Mouse (Mus musculus) limb, embryonic 13.5 days (tissue): ENCODE data around the gene C77080. TPM values are rescaled to one million over a fixed set of nuclear protein-coding genes. Genes with fewer than 3 reads are reported as not detected.
A peak's percentile ranks its signal among the peaks of the same experiment; 100 is the strongest.

Source experiments
- ATAC-seq: fragments of 200-750 bp; cut with Nextera tagmentation; 2 replicates; pipeline ENCODE4 v1.8.0; 2017; ENCODE audit warnings: low read depth, moderate number of reproducible peaks, moderate TSS enrichment; ENCODE audit not compliant: low FRiP score
- H3K27ac ChIP-seq: fragments of 300-500 bp; sonication (generic); 2 replicates; pipeline ENCODE4 v1.5.1; 2015; ENCODE audit warnings: inconsistent platforms, mild to moderate bottlenecking, moderate library complexity
- H3K27me3 ChIP-seq: fragments of 300-500 bp; sonication (generic); 2 replicates; pipeline ENCODE4 v1.6.1; 2015; ENCODE audit warnings: mild to moderate bottlenecking, inconsistent platforms
- H3K36me3 ChIP-seq: fragments of 300-500 bp; sonication (generic); 2 replicates; pipeline ENCODE4 v1.6.1; 2015; ENCODE audit warnings: inconsistent platforms, mild to moderate bottlenecking, moderate library complexity
- H3K4me1 ChIP-seq: fragments of 300-500 bp; sonication (generic); 2 replicates; pipeline ENCODE4 v1.6.1; 2015; ENCODE audit warnings: inconsistent platforms
- H3K4me2 ChIP-seq: fragments of 300-500 bp; sonication (generic); replicated peaks from 2 replicates; pipeline ENCODE4 v1.6.1; 2015; ENCODE audit warnings: inconsistent platforms, mild to moderate bottlenecking, moderate library complexity
- H3K4me3 ChIP-seq: fragments of 300-500 bp; sonication (generic); 2 replicates; pipeline ENCODE4 v1.5.1; 2015; ENCODE audit warnings: moderate library complexity, mild to moderate bottlenecking, inconsistent platforms
- H3K9ac ChIP-seq: fragments of 300-500 bp; sonication (generic); 2 replicates; pipeline ENCODE4 v1.6.1; 2015; ENCODE audit warnings: mild to moderate bottlenecking, inconsistent platforms
- H3K9me3 ChIP-seq: fragments of 300-500 bp; sonication (generic); 2 replicates; pipeline ENCODE4 v1.6.1; 2016; ENCODE audit warnings: inconsistent platforms
- WGBS: fragments of 180-500 bp; shearing (Covaris S2); methylation state at CpG from one replicate; pipeline ENCODE4 v1.1.7; 2015; 5-methylcytosine and 5-hydroxymethylcytosine counted together
- microRNA-seq: library from miRNA; unstranded; fragments of <30 nt; microRNA quantifications from one replicate; pipeline ENCODE4, GENCODE M21; 2016
- polyA plus RNA-seq: library from polyadenylated mRNA; unstranded; fragments of >200 nt; fragmentation: Nextera tagmentation; extraction: Ambion mirVana; gene quantifications from 2 replicates; pipeline ENCODE4 v1.2.1, GENCODE M21; 2015

Gene C77080
- polyA plus RNA-seq, 1 experiment from 2014 or later, result 7.9 TPM

DNA sequence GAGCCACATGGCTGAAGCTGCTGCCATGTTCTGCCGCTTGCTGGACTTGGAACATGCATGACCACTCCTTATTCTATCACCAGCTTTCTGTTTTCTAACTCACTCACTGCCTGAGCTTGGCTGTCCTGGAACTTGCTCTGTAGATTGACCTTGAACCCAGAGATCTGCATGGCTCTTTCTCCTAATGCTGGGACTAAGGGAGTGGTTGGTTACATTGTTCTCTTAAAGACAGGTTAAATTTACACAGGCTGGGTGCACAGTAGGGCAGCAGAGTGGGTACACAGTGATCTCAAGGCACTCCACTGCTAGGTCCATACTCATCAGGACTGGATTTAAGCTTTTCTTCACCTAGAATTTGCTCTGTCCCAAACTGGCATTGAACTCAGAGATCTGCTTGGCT is 66.9 kb downstream of the C77080 start:
- 91% methylated on average over 1 of the region's 1 CpGs for WGBS
- no peak overlapping the region for H3K27ac ChIP-seq
- H3K9ac ChIP-seq, result no peak overlapping the region
- H3K27me3 ChIP-seq, result no peaks in the 10 kb centered on the region
- peaks cover 17% of the 10 kb centered on the region for H3K4me1 ChIP-seq
- H3K36me3 ChIP-seq, result peaks cover 55% of the 10 kb centered on the region
- H3K4me2 ChIP-seq, result no peak overlapping the region
- H3K4me3 ChIP-seq, result no peak overlapping the region
- no peak for ATAC-seq
- H3K9me3 ChIP-seq, result no peaks in the 10 kb centered on the region

DNA sequence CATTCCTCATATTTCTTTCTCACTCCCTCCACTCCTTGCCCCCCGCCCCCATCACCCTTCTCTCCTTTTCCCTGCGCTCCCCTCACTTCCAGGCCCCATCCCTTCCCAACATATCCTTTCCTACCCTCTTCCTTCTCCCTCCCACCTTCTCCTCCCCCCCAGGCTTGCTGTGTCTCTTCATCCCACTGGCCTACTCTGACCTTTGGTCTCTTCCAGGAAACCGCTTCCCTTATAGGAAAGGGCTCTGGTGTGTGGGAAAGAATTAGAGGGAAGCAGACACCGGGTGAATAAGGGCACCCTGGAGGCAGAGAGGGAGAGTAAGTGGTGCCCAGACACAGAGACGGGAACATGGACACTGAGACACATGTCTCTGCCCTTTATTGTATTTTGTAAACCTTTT is 69.5 kb downstream of the C77080 start:
- H3K9ac ChIP-seq, result 0 out of 2 replicates have a peak overlapping the region, but pooled peaks have one; percentile 13
- no peak for ATAC-seq
- 73% methylated on average over 5 of the region's 5 CpGs for WGBS
- H3K9me3 ChIP-seq, result no peaks in the 10 kb centered on the region
- no peak overlapping the region for H3K27ac ChIP-seq
- H3K4me2 ChIP-seq, result peak overlapping the region; percentile 91; the same call in 1 of the 2 replicates
- peaks cover 33% of the 10 kb centered on the region for H3K36me3 ChIP-seq
- peak overlapping the region; percentile 89 for H3K4me3 ChIP-seq
- H3K27me3 ChIP-seq, result no peaks in the 10 kb centered on the region
- H3K4me1 ChIP-seq, result peaks cover 28% of the 10 kb centered on the region

DNA sequence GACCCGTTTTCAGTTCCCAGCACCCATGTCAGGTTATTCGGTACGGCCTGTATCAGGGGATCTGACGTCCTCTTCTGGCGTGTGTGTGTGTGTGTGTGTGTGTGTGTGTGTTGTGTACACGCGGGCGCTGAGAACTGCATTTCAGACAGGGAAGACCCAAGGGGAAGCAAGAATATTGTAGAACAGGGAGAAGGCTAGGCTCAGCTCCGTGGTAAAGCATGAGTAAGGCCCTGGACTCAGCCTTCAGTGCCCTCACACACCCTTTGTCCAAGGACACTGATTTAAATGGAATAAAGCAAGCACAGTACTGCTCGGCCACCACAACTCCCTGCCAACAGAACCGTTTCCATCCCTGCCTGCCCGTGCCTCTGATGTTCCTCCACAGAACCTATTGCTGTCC is 70.7 kb downstream of the C77080 start:
- Histone ChIP-seq H3K27me3 (no peaks in the 10 kb centered on the region), H3K4me2 (peak overlapping the region; percentile 91), H3K4me3 (peak overlapping the region; percentile 89), H3K9ac (peak overlapping the region; percentile 84), H3K27ac (peak overlapping the region; percentile 82; the same call in 1 of the 2 replicates), H3K9me3 (no peaks in the 10 kb centered on the region), H3K36me3 (peaks cover 22% of the 10 kb centered on the region), H3K4me1 (peaks cover 28% of the 10 kb centered on the region)
- 4% methylated on average over 12 of the region's 12 CpGs for WGBS
- ATAC-seq, result no peak

- ATAC-seq, result peak; percentile 91
- Histone ChIP-seq H3K4me3 (peak within 1 kb of the TSS; percentile 89), H3K4me2 (peak within 1 kb of the TSS; percentile 91), H3K4me1 (peaks cover 28% of the 10 kb centered on the region), H3K9me3 (no peaks in the 10 kb centered on the region), H3K36me3 (peaks cover 16% of the 10 kb centered on the region), H3K9ac (peak within 1 kb of the TSS; percentile 91), H3K27ac (peak within 1 kb of the TSS; percentile 92), H3K27me3 (no peaks in the 10 kb centered on the region)
- WGBS, result under 1% methylated on average over 56 of the region's 58 CpGs
Observed at GRCm38 (mm10) chr4:129189542-129190519, 71.4 kb downstream of the C77080 start, which contains the start of the genes S100pbp and Yars. S100pbp (minus strand) TSS chr4:129189727. Yars (plus strand) TSS chr4:129189760.

DNA sequence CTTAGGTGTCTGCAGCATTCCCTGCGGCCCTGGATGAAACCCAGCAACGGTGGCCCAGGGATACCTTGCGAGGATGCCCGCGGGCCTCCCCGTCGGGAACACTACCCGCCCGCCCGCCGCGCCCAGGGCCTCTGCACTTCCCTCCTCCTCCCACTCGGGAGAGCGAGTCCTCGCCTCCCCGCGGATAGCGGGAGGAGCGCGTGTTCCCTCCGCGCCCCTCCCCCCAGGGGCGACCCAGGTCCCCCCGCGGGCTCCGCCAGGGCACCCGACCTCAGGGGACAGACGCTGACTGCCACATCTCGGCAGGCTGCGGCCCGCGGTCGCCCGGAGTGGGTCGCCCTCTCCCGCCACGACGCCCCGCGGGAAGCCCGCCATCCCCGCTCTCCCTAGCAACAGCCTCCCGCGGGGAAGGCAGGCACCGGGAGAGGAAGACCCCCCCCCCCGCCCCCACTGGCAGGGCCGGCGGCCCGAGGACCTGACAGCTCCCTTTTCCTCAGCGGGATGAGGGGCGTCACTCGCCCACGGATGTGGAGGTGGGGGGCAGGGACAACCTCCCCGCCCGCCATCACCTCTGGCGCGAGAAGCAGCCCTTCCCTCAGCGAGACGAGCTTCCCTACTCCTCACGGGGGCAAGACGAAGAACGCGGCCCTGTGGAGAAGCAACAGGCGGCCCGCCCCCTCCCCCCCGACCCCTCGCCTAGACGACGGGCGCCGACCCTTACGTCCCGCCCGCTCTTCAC is 72.2 kb downstream of the C77080 start:
- Histone ChIP-seq H3K36me3 (peaks cover 9% of the 10 kb centered on the region), H3K4me1 (peaks cover 33% of the 10 kb centered on the region), H3K4me3 (peak overlapping the region; percentile 89), H3K27me3 (no peaks in the 10 kb centered on the region), H3K9me3 (no peaks in the 10 kb centered on the region), H3K27ac (peak overlapping the region; percentile 92), H3K9ac (peak overlapping the region; percentile 91), H3K4me2 (peak overlapping the region; percentile 71)
- WGBS, result under 1% methylated on average over 41 of the region's 74 CpGs
- ATAC-seq, result peak; percentile 74

DNA sequence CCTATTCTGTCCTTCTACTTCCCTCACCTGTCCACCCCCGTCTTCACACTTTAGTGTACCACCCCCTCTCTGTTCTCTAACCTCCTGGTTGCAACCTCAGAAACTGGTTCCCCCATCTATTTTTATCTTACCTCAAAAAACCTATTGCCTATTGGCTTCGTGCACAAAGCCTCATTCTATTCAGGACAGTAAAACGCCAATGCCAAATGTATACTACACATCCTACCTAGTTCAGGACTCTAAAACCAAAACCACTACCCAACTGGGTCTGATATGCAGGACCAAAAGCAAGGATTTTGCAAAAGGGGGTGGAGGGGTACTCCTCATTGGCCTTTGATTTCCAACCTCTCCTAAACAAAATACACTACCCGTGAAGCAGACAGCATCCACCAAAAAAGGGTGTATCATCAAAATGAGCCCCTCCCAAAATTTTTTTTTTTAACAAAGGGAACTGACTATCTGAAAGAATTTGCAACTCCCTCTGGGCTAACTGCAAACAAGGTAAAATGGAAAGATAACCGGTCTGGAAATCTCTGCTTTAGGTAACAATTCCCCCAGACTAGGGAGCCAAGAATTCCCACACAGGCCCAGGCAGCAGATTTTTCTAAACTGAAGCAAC is 73.1 kb downstream of the C77080 start:
- 41% methylated on average over 5 of the region's 5 CpGs for WGBS
- Histone ChIP-seq H3K4me3 (peak overlapping the region; percentile 89), H3K27me3 (no peaks in the 10 kb centered on the region), H3K4me1 (peaks cover 33% of the 10 kb centered on the region), H3K4me2 (peak overlapping the region; percentile 71), H3K36me3 (peaks cover 7% of the 10 kb centered on the region), H3K27ac (peak overlapping the region; percentile 92; the same call in 1 of the 2 replicates), H3K9ac (peak overlapping the region; percentile 91), H3K9me3 (no peaks in the 10 kb centered on the region)
- no peak for ATAC-seq

DNA sequence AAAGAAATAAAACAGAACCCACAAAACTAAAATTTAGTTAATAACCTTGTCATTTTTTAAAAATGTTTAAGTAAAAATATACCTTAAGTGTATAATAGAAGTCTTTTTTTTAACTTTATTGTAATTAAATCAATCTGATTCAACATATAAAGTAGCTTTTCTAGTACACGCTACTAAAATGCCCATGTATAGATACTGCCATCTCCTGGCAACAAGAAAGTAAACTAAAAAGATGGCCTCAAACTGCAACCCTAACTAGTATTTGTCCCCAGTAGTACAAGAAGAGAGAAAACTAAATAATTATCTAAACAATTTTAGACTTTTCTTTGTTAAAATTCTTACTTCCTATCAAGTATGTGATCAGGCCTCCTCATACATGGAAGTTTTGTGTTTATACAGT is 81.6 kb downstream of the C77080 start:
- Histone ChIP-seq H3K9ac (no peak overlapping the region), H3K27ac (no peak overlapping the region), H3K36me3 (peaks cover 70% of the 10 kb centered on the region), H3K9me3 (no peaks in the 10 kb centered on the region), H3K27me3 (no peaks in the 10 kb centered on the region), H3K4me2 (no peak overlapping the region), H3K4me1 (0 out of 2 replicates have a peak, but pooled peaks cover 4% of the 10 kb centered on the region), H3K4me3 (no peak overlapping the region)
- WGBS, result 61% methylated on average over 1 of the region's 1 CpGs
- no peak for ATAC-seq

- peaks cover 77% of the 10 kb centered on the region for H3K36me3 ChIP-seq
- H3K4me2 ChIP-seq, result no peak overlapping the region
- no peak overlapping the region for H3K4me3 ChIP-seq
- no peaks in the 10 kb centered on the region for H3K27me3 ChIP-seq
- WGBS, result 80% methylated on average over 1 of the region's 1 CpGs
- no peak for ATAC-seq
- no peaks in the 10 kb centered on the region for H3K9me3 ChIP-seq
- no peak overlapping the region for H3K27ac ChIP-seq
- H3K9ac ChIP-seq, result no peak overlapping the region
- no peaks in the 10 kb centered on the region for H3K4me1 ChIP-seq
Observed at GRCm38 (mm10) chr4:129172529-129172928, 88.7 kb downstream of the C77080 start.

Small RNA genes lying within 50 kb of the gene (microRNA-seq; reads per million reads assigned to microRNA genes)
- gene Gm22994, result not detected

Other genes with a start within 250 kb of the C77080 start
- 8.5 and 10.2 TPM in 2 replicates for gene Rnf19b, start 203.1 kb downstream of the C77080 start, polyA plus RNA-seq
- 5.0 and 5.6 TPM in 2 replicates for gene Tmem54, start 155.9 kb downstream of the C77080 start, polyA plus RNA-seq
- 1.2 and 1.3 TPM in 2 replicates for gene Hpca, start 139.4 kb downstream of the C77080 start, polyA plus RNA-seq
- gene Fndc5, start 124.4 kb downstream of the C77080 start, polyA plus RNA-seq, result 20.0 and 21.3 TPM in 2 replicates
- gene S100pbp, start 71.7 kb downstream of the C77080 start, polyA plus RNA-seq, result 25.6 and 30.1 TPM in 2 replicates
- 79.1 and 80.4 TPM in 2 replicates for gene Yars, start 71.6 kb downstream of the C77080 start, polyA plus RNA-seq
- 3.3 TPM in 2 replicates for gene Sync, start 26.2 kb upstream of the C77080 start, polyA plus RNA-seq
- 491 and 502 TPM in 2 replicates for gene Rbbp4, start 74.0 kb upstream of the C77080 start, polyA plus RNA-seq
- 43.4 and 44.0 TPM in 2 replicates for gene Zbtb8os, start 74.3 kb upstream of the C77080 start, polyA plus RNA-seq
- gene Zbtb8a, start 116.7 kb upstream of the C77080 start, polyA plus RNA-seq, result 14.6 and 14.8 TPM in 2 replicates
- gene Zbtb8b, start 179.4 kb upstream of the C77080 start, polyA plus RNA-seq, result 1.9 TPM in 2 replicates
- 27.9 and 30.3 TPM in 2 replicates for gene Bsdc1, start 200.2 kb upstream of the C77080 start, polyA plus RNA-seq
- not detected in 2 replicates for gene Tssk3, start 229.6 kb upstream of the C77080 start, polyA plus RNA-seq
- gene Fam229a, start 229.8 kb upstream of the C77080 start, polyA plus RNA-seq, result not detected in 2 replicates